Mouse (Mus musculus) lung, adult 2 months (tissue): ENCODE results near the gene Olfr1340. TPM values are rescaled to one million over a fixed set of nuclear protein-coding genes. Genes with fewer than 3 reads are reported as not detected.

Experiments
- DNase-seq: peaks from one replicate; pipeline ENCODE4 v3.0.0; 2022
- H3K4me1 ChIP-seq: fragments of 200-500 bp; 2 replicates; pipeline ENCODE4 v1.6.1; 2011; ENCODE audit warnings: low read length; ENCODE audit not compliant: control insufficient read depth, insufficient read depth
- H3K4me3 ChIP-seq: fragments of 200-500 bp; replicated peaks from 2 replicates; pipeline ENCODE3; 2011; ENCODE audit warnings: low read depth, mild to moderate bottlenecking, control low read depth, low read length; ENCODE audit errors: extremely low read depth
- CTCF ChIP-seq: fragments of 200-500 bp; IDR thresholded peaks from 2 replicates; pipeline ENCODE4 v1.5.1; 2011; ENCODE audit warnings: mild to moderate bottlenecking, low read length, control low read depth; ENCODE audit not compliant: insufficient read depth
- POLR2A ChIP-seq: fragments of 200-500 bp; IDR thresholded peaks from 2 replicates; pipeline ENCODE4 v1.6.1; 2011; ENCODE audit warnings: low read depth, mild to moderate bottlenecking, control low read depth, low read length, borderline replicate concordance; ENCODE audit errors: extremely low read depth
- WGBS: fragments of 180-500 bp; shearing (Covaris S2); methylation state at CpG from one replicate; pipeline ENCODE4 v1.1.7; 2018; 5-methylcytosine and 5-hydroxymethylcytosine counted together
- polyA plus RNA-seq: library from polyadenylated mRNA; depleted of rRNA; stranded (reverse); fragments of >200 nt; gene quantifications from 2 replicates; pipeline ENCODE4 v1.2.3, GENCODE M21; 2012; rRNA removed

The Olfr1340 gene
- polyA plus RNA-seq, 1 experiment: not detected

DNA sequence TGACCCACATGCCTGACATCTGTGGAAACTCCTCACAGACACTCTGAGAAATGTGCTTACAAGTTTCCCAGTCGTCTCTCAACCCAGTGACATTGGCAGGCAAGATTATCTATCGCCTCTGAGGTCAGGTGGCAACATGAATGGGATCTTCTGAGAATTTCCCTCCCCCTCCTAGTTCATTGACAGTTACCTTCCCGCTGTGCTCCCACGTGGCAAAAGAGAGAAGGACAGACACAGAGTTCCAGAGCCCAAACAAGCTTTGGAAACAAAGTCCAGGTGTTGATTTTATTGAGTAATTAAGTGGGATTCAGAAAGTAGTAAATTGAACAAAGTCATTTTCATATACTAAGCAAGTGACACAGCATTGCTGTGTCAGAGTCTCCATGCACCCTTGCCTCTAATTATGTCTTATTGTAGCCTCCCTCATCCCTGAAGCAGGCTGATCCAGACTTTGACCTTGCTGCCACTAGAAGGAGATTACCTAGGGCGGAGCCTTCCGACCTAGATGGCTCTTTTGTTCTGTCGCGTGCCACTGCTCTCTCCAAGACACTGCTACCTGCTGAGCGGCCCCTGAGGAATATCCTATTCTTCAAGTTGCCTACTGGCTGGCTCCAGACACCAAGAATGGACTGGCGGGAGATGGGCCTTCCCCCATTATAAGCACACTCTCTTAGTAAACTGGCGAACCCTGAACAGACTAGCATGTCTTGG is 21.2 kb downstream of the Olfr1340 start:
- Histone ChIP-seq H3K4me3 (no peak overlapping the region), H3K4me1 (no peaks in the 10 kb centered on the region)
- 8% methylated on average over 11 of the region's 11 CpGs for WGBS
- TF ChIP-seq POLR2A (no peak), CTCF (no peak)
- DNase-seq: no peak

GRCm38 (mm10) chr4:118741881-118742280 is 21.9 kb downstream of the Olfr1340 start:
- Histone ChIP-seq H3K4me1 (no peaks in the 10 kb centered on the region), H3K4me3 (no peak overlapping the region)
- WGBS: 13% methylated on average over 16 of the region's 16 CpGs
- TF ChIP-seq POLR2A: no peak
- no peak for TF ChIP-seq CTCF
- DNase-seq: no peak

DNA sequence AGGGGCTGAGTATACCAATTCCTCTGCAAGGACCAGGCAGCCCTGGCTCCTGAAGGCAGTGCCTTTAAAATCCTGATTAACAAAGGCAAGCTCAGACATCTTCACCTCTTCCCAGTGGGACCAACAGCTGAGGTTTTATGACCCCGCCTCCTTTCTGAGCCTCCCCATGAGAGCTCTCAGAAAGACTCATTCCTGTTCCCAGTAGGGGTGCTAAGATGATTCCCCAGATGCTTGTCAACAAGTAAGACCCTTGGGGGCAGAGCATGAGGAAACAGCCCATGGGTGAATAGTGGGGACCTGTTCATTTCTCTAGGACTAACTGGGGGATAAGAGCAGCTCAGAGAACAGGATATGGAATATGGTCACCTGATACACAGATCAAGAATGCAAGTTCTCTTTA is 38.7 kb downstream of the Olfr1340 start, which contains the start of gene Olfr1338:
TSS of gene Olfr1338 (minus strand) at position 101 of the 400 bp plus-strand sequence.
- no peak for DNase-seq
- WGBS: 63% methylated on average over 1 of the region's 1 CpGs
- Histone ChIP-seq H3K4me3 (no peak within 1 kb of the TSS), H3K4me1 (no peaks in the 10 kb centered on the region)
- TF ChIP-seq CTCF: no peak
- no peak for TF ChIP-seq POLR2A

Other genes starting within 250 kb of the Olfr1340 start
- 245 and 308 TPM in 2 replicates for gene Tie1, start 230.1 kb upstream of the Olfr1340 start, polyA plus RNA-seq
- gene 2610528J11Rik, start 193.1 kb upstream of the Olfr1340 start, polyA plus RNA-seq: 17.0 and 17.7 TPM in 2 replicates
- 32.4 and 47.5 TPM in 2 replicates for gene Tmem125, start 176.1 kb upstream of the Olfr1340 start, polyA plus RNA-seq
- gene Cfap57, start 99.4 kb upstream of the Olfr1340 start, polyA plus RNA-seq: 1.3 and 2.5 TPM in 2 replicates
- 19.7 and 21.6 TPM in 2 replicates for gene Ebna1bp2, start 99.3 kb upstream of the Olfr1340 start, polyA plus RNA-seq
- not detected in 2 replicates for gene Olfr62, start 61.2 kb upstream of the Olfr1340 start, polyA plus RNA-seq
- 7.2 and 12.8 TPM in 2 replicates for gene Olfr1342, start 27.4 kb upstream of the Olfr1340 start, polyA plus RNA-seq
- not detected in 2 replicates for gene Olfr1341, start 16.6 kb upstream of the Olfr1340 start, polyA plus RNA-seq
- not detected in 2 replicates for gene Olfr1339, start 12.0 kb downstream of the Olfr1340 start, polyA plus RNA-seq
- gene Olfr1338, start 38.6 kb downstream of the Olfr1340 start, polyA plus RNA-seq: not detected in 2 replicates
- gene Olfr1337, start 62.4 kb downstream of the Olfr1340 start, polyA plus RNA-seq: not detected in 2 replicates
- gene Olfr1335, start 89.8 kb downstream of the Olfr1340 start, polyA plus RNA-seq: not detected in 2 replicates
- gene Olfr1333, start 116.1 kb downstream of the Olfr1340 start, polyA plus RNA-seq: not detected in 2 replicates
- gene Olfr1331, start 144.5 kb downstream of the Olfr1340 start, polyA plus RNA-seq: not detected in 2 replicates
- not detected in 2 replicates for gene Olfr1330, start 168.5 kb downstream of the Olfr1340 start, polyA plus RNA-seq
- not detected in 2 replicates for gene Olfr1329, start 197.3 kb downstream of the Olfr1340 start, polyA plus RNA-seq
- gene Olfr1328, start 218.5 kb downstream of the Olfr1340 start, polyA plus RNA-seq: not detected in 2 replicates
- not detected in 2 replicates for gene Lao1, start 241.4 kb downstream of the Olfr1340 start, polyA plus RNA-seq